ENCODE assay signal across 8 mouse cellular contexts in genomic region chr2:15055741-15056151, GRCm38 (mm10). TPM values are rescaled to one million over a fixed set of nuclear protein-coding genes. Genes with fewer than 3 reads are reported as not detected.
DNase-seq lines count a peak whose midpoint lies in the region; ATAC-seq lines count a peak whose summit lies in the region.

No protein-coding gene starts in this region.

- WGBS in kidney, embryonic 16.5 days: under 1% methylated on average over 15 of the region's 15 CpGs
- 1% methylated on average over 15 of the region's 15 CpGs for WGBS in hindbrain, embryonic 12.5 days
- WGBS in macrophage (ENCODE audit: missing documents): 2% methylated on average over 15 of the region's 15 CpGs

- H3K4me3 ChIP-seq in kidney, embryonic 16.5 days (ENCODE audit: low read length): peak overlapping the region; percentile 94
- H3K4me3 ChIP-seq in hindbrain, embryonic 12.5 days: peak overlapping the region; percentile 85
- H3K4me3 ChIP-seq in macrophage (ENCODE audit: inconsistent target): peak overlapping the region; percentile 98

- DNase-seq in kidney, postnatal 4 days: no peak
- DNase-seq in right cerebral cortex, postnatal 10 days (ENCODE audit: low spot score in 2 of 2): no peak
- DNase-seq in urinary bladder, postnatal 25 days (ENCODE audit: low spot score): no peak
- DNase-seq in urinary bladder, adult 2 months (ENCODE audit: low spot score): no peak

- peaks cover 54% of the 10 kb centered on the region for H3K79me2 ChIP-seq in macrophage (ENCODE audit: inconsistent target)

- H3K27me3 ChIP-seq in kidney, embryonic 16.5 days (ENCODE audit: insufficient read depth, low read length): no peaks in the 10 kb centered on the region
- no peaks in the 10 kb centered on the region for H3K27me3 ChIP-seq in hindbrain, embryonic 12.5 days

- H3K9me3 ChIP-seq in kidney, embryonic 16.5 days (ENCODE audit: low read length): no peaks in the 10 kb centered on the region
- H3K9me3 ChIP-seq in hindbrain, embryonic 12.5 days (replicated peaks): no peaks in the 10 kb centered on the region

- peak overlapping the region; percentile 97 for H3K9ac ChIP-seq in kidney, embryonic 16.5 days (replicated peaks; ENCODE audit: low read length)
- H3K9ac ChIP-seq in hindbrain, embryonic 12.5 days: peak overlapping the region; percentile 94

- H3K36me3 ChIP-seq in kidney, embryonic 16.5 days (ENCODE audit: insufficient read depth, low read length): no peaks in the 10 kb centered on the region
- 0 out of 2 replicates have a peak, but pooled peaks cover 2% of the 10 kb centered on the region for H3K36me3 ChIP-seq in hindbrain, embryonic 12.5 days
- no peaks in the 10 kb centered on the region for H3K36me3 ChIP-seq in macrophage (ENCODE audit: inconsistent target)

- ATAC-seq in kidney, embryonic 16.5 days (ENCODE audit: low FRiP score, low TSS enrichment): no peak
- ATAC-seq in activated CD4-positive, CD25-positive, alpha-beta regulatory T cell, adult 4 months: peak; percentile 12
- ATAC-seq in hindbrain, embryonic 12.5 days (ENCODE audit: low FRiP score): no peak

- H3K4me1 ChIP-seq in kidney, embryonic 16.5 days (ENCODE audit: insufficient read depth, low read length): peaks cover 23% of the 10 kb centered on the region
- H3K4me1 ChIP-seq in hindbrain, embryonic 12.5 days: peaks cover 21% of the 10 kb centered on the region

- H3K4me2 ChIP-seq in kidney, embryonic 16.5 days (replicated peaks; ENCODE audit: low read depth, low read length): peak overlapping the region; percentile 71
- H3K4me2 ChIP-seq in hindbrain, embryonic 12.5 days (replicated peaks): peak overlapping the region; percentile 66

- peak overlapping the region; percentile 96 for H3K27ac ChIP-seq in kidney, embryonic 16.5 days (ENCODE audit: low read length)
- peak overlapping the region; percentile 97 for H3K27ac ChIP-seq in hindbrain, embryonic 12.5 days
- H3K27ac ChIP-seq in macrophage: peak overlapping the region; percentile 17; the same call in 1 of the 2 replicates

RNA-seq across cellular contexts. Expression of gene Nsun6, which starts 0.9 kb away (rescaled TPM):
- 9.9 and 13.0 TPM in 2 replicates for polyA plus RNA-seq in kidney, embryonic 16.5 days (2015; fragmentation: Nextera tagmentation; extraction: Ambion mirVana)
- 10 to 100 TPM; 16.6 to 29.7 TPM for polyA plus RNA-seq in activated CD4-positive, CD25-positive, alpha-beta regulatory T cell, adult 4 months (2017; shearing (Covaris generic))
- 14.2 and 16.1 TPM in 2 replicates for polyA plus RNA-seq in hindbrain, embryonic 12.5 days (2016; fragmentation: Nextera tagmentation; extraction: Ambion mirVana)
- 10 to 100 TPM in 24 of 26 experiments, 1 to 10 TPM in 2; 6.7 to 36.5 (median 21.5) TPM for total RNA-seq in macrophage (2018; cell fraction: chromatin; rRNA removed)
- total RNA-seq in macrophage (2018; cell fraction: cytosol; rRNA removed): 1 to 10 TPM; 2.3 to 6.6 (median 5.0) TPM
- total RNA-seq in macrophage (2018; cell fraction: nucleus; rRNA removed): 10 to 100 TPM in 23 of 26 experiments, 1 to 10 TPM in 3; 9.0 to 30.9 (median 16.8) TPM
- polyA plus RNA-seq in macrophage (2018): 2.7 to 4.8 TPM (median 3.8 TPM) in 3 replicates
- polyA plus RNA-seq in urinary bladder, adult 2 months (2012; rRNA removed): 5.0 and 5.9 TPM in 2 replicates

RNA-seq across cellular contexts. Expression of gene Arl5b, which starts 6.6 kb away (rescaled TPM):
- 26.8 and 31.9 TPM in 2 replicates for polyA plus RNA-seq in kidney, embryonic 16.5 days (2015; fragmentation: Nextera tagmentation; extraction: Ambion mirVana)
- polyA plus RNA-seq in activated CD4-positive, CD25-positive, alpha-beta regulatory T cell, adult 4 months (2017; shearing (Covaris generic)): 10 to 100 TPM; 10.3 to 13.5 TPM
- polyA plus RNA-seq in hindbrain, embryonic 12.5 days (2016; fragmentation: Nextera tagmentation; extraction: Ambion mirVana): 58.1 and 58.7 TPM in 2 replicates
- total RNA-seq in macrophage (2018; cell fraction: chromatin; rRNA removed): 100 to 1,000 TPM in 5 of 26 experiments, 10 to 100 TPM in 21; 18.7 to 280 (median 38.0) TPM
- 10 to 100 TPM in 18 of 26 experiments, 1 to 10 TPM in 8; 4.8 to 83.5 (median 12.6) TPM for total RNA-seq in macrophage (2018; cell fraction: cytosol; rRNA removed)
- total RNA-seq in macrophage (2018; cell fraction: nucleus; rRNA removed): 100 to 1,000 TPM in 5 of 26 experiments, 10 to 100 TPM in 21; 15.1 to 236 (median 42.2) TPM
- polyA plus RNA-seq in macrophage (2018): 5.1 to 6.7 TPM (median 5.2 TPM) in 3 replicates
- polyA plus RNA-seq in urinary bladder, adult 2 months (2012; rRNA removed): 17.6 and 17.9 TPM in 2 replicates

Comparison
In these comparisons a context has a peak if more than half of its experiments do, and no peak if none do; other contexts are left out.
1. H3K27ac ChIP-seq: peak in every context shown above with its lines; median percentile 97 in hindbrain, embryonic 12.5 days; 96 in kidney, embryonic 16.5 days; 17 in macrophage.